ENCODE assay signal across 8 mouse cellular contexts in genomic region chr15:25761800-25762211, GRCm38 (mm10).
A peak's percentile ranks its signal among the peaks of the same experiment; 100 is the strongest.
DNase-seq lines count a peak whose midpoint lies in the region; ATAC-seq and TF ChIP-seq lines count a peak whose summit lies in the region.
"Had no signal": no experiment of that assay in that cellular context is flagged by ENCODE, and none has a peak within 500 bp of the region (broad histone marks: within the 10 kb centered on the region; RNA-seq: fewer than 3 reads in every experiment).

No protein-coding gene starts in this region.

- no peaks in the 10 kb centered on the region for H3K36me3 ChIP-seq in stomach, embryonic 14.5 days (ENCODE audit: control insufficient read depth, insufficient read depth, low read length)
- no peaks in the 10 kb centered on the region for H3K36me3 ChIP-seq in stomach, postnatal 0 days (ENCODE audit: control insufficient read depth, insufficient read depth, low read length)
- H3K36me3 ChIP-seq in midbrain, embryonic 12.5 days = no peaks in the 10 kb centered on the region

- 0 out of 2 replicates have a peak overlapping the region, but pooled peaks have one; percentile 5 for H3K4me2 ChIP-seq in stomach, embryonic 14.5 days (replicated peaks; ENCODE audit: low read depth, low read length)
- H3K4me2 ChIP-seq in stomach, postnatal 0 days (replicated peaks; ENCODE audit: low read depth) = no peak overlapping the region
- H3K4me2 ChIP-seq in midbrain, embryonic 12.5 days (replicated peaks) = peak overlapping the region; percentile 52

- ATAC-seq in stomach, embryonic 14.5 days (ENCODE audit: insufficient number of reproducible peaks, insufficient read depth, low FRiP score, low read depth) = no peak
- no peak for ATAC-seq in stomach, postnatal 0 days (ENCODE audit: low FRiP score, low TSS enrichment)
- ATAC-seq in midbrain, embryonic 12.5 days (ENCODE audit: low FRiP score, low read depth) = peak; percentile 85

- TF ChIP-seq EP300 in stomach, postnatal 0 days (optimal IDR thresholded peaks at IDR 0.05) = no peak

- TF ChIP-seq CTCF in stomach, postnatal 0 days (IDR thresholded peaks at IDR 0.05; ENCODE audit: low read depth) = no peak
- TF ChIP-seq CTCF in embryonic fibroblast, embryonic 13.5 days (IDR thresholded peaks at IDR 0.05; ENCODE audit: borderline replicate concordance, insufficient read depth, low read length) = no peak

- no peak for DNase-seq in stomach, postnatal 0 days (ENCODE audit: low spot score)
- no peak for DNase-seq in liver
- no peak for DNase-seq in gastrocnemius, postnatal 10 days
- no peak for DNase-seq in heart, adult 18-20 months

- no peaks in the 10 kb centered on the region for H3K9me3 ChIP-seq in stomach, embryonic 14.5 days (ENCODE audit: control insufficient read depth, low read depth, low read length)
- no peaks in the 10 kb centered on the region for H3K9me3 ChIP-seq in stomach, postnatal 0 days (ENCODE audit: control insufficient read depth, low read length)
- H3K9me3 ChIP-seq in midbrain, embryonic 12.5 days = no peaks in the 10 kb centered on the region

- TF ChIP-seq POLR2A in embryonic fibroblast, embryonic 13.5 days (IDR thresholded peaks at IDR 0.05; ENCODE audit: low read depth, low read length) = no peak

- H3K9ac ChIP-seq in stomach, embryonic 14.5 days (replicated peaks; ENCODE audit: low read depth, low read length) = no peak overlapping the region
- H3K9ac ChIP-seq in stomach, postnatal 0 days (ENCODE audit: low read length) = no peak overlapping the region
- H3K9ac ChIP-seq in midbrain, embryonic 12.5 days (replicated peaks) = peak overlapping the region; percentile 28; the same call in 1 of the 2 replicates
- H3K9ac ChIP-seq: liver, embryonic 14.5 days had no signal

- H3K27ac ChIP-seq in stomach, embryonic 14.5 days (ENCODE audit: low read length) = peak overlapping the region; percentile 7; the same call in 1 of the 2 replicates
- H3K27ac ChIP-seq in stomach, postnatal 0 days (replicated peaks) = no peak overlapping the region
- peak overlapping the region; percentile 66 for H3K27ac ChIP-seq in embryonic fibroblast, embryonic 13.5 days (ENCODE audit: insufficient read depth, low read length)
- peak overlapping the region; percentile 96 for H3K27ac ChIP-seq in midbrain, embryonic 12.5 days (replicated peaks)
- H3K27ac ChIP-seq: liver, embryonic 14.5 days had no signal

- no peak overlapping the region for H3K4me3 ChIP-seq in stomach, embryonic 14.5 days (ENCODE audit: low read depth, low read length)
- H3K4me3 ChIP-seq in stomach, postnatal 0 days (ENCODE audit: low read depth, low read length) = no peak overlapping the region
- H3K4me3 ChIP-seq in embryonic fibroblast, embryonic 13.5 days (ENCODE audit: insufficient read depth, low read length) = no peak overlapping the region
- H3K4me3 ChIP-seq in midbrain, embryonic 12.5 days = peak overlapping the region; percentile 19; the same call in 1 of the 2 replicates

- peaks cover 30% of the 10 kb centered on the region for H3K4me1 ChIP-seq in stomach, embryonic 14.5 days (ENCODE audit: control insufficient read depth, insufficient read depth, low read length)
- peaks cover 5% of the 10 kb centered on the region; the same call in 1 of the 2 replicates for H3K4me1 ChIP-seq in stomach, postnatal 0 days (replicated peaks; ENCODE audit: control insufficient read depth, insufficient read depth)
- peaks cover 10% of the 10 kb centered on the region for H3K4me1 ChIP-seq in embryonic fibroblast, embryonic 13.5 days (ENCODE audit: control insufficient read depth, insufficient read depth, low read length)
- peaks cover 85% of the 10 kb centered on the region for H3K4me1 ChIP-seq in midbrain, embryonic 12.5 days

- no peaks in the 10 kb centered on the region for H3K27me3 ChIP-seq in stomach, embryonic 14.5 days (ENCODE audit: control insufficient read depth, insufficient read depth, low read length)
- no peaks in the 10 kb centered on the region for H3K27me3 ChIP-seq in stomach, postnatal 0 days (ENCODE audit: control insufficient read depth, insufficient read depth, low read length)
- H3K27me3 ChIP-seq in midbrain, embryonic 12.5 days = no peaks in the 10 kb centered on the region

- WGBS in stomach, embryonic 14.5 days = 29% methylated on average over 8 of the region's 8 CpGs
- 38% methylated on average over 8 of the region's 8 CpGs for WGBS in stomach, postnatal 0 days
- 3% methylated on average over 8 of the region's 8 CpGs for WGBS in midbrain, embryonic 12.5 days
